Mouse (Mus musculus) liver, embryonic 14.5 days (tissue): ENCODE results near the gene Rpl6.

Experiments used
- CTCF ChIP-seq: IDR thresholded peaks from 2 replicates; pipeline ENCODE4 v1.5.1; 2016; ENCODE audit warnings: antibody characterized with exemption, low read depth, control low read depth
- EP300 ChIP-seq: IDR thresholded peaks from 2 replicates; pipeline ENCODE4 v1.6.1; 2016; ENCODE audit warnings: antibody characterized with exemption, low read depth

- TF ChIP-seq EP300 = no peak
- TF ChIP-seq CTCF = no peak
Observed at GRCm38 (mm10) chr5:121184945-121185551, 19.2 kb upstream of the Rpl6 start.
